Mouse (Mus musculus) thymus, postnatal 25 days (tissue): ENCODE results near the gene 1300017J02Rik.
A peak's percentile ranks its signal among the peaks of the same experiment; 100 is the strongest.
"Not testable (repeated sequence)": the region's sequence is repeated elsewhere in the genome, so short reads cannot be mapped to it uniquely, and the experiment has no call there.

Source experiments
- DNase-seq: peaks from one replicate; pipeline ENCODE4 v3.0.0; 2022

1300017J02Rik gene

GRCm38 (mm10) chr9:103304927-103305326, at the start of gene 1300017J02Rik, which contains the start of gene Topbp1:
Gene 1300017J02Rik, minus strand, starts transcription at chr9:103305082.
Gene Topbp1, plus strand, starts transcription at chr9:103305215.
- DNase-seq, result peak; percentile 92

GRCm38 (mm10) chr9:103353500-103354260, 48.8 kb upstream of the 1300017J02Rik start:
- DNase-seq, result not testable (repeated sequence)

GRCm38 (mm10) chr9:103348791-103349190, 43.9 kb upstream of the 1300017J02Rik start:
- DNase-seq, result no peak

GRCm38 (mm10) chr9:103347996-103348490, 43.2 kb upstream of the 1300017J02Rik start:
- DNase-seq, result no peak

GRCm38 (mm10) chr9:103347045-103347444, 42.2 kb upstream of the 1300017J02Rik start:
- no peak for DNase-seq

GRCm38 (mm10) chr9:103336912-103337311, 32.0 kb upstream of the 1300017J02Rik start:
- DNase-seq, result no peak

- no peak for DNase-seq
Observed at GRCm38 (mm10) chr9:103332663-103333062, 27.8 kb upstream of the 1300017J02Rik start.

- DNase-seq, result no peak
Observed at GRCm38 (mm10) chr9:103326449-103326848, 21.6 kb upstream of the 1300017J02Rik start.

- no peak for DNase-seq
Observed at GRCm38 (mm10) chr9:103324678-103325077, 19.8 kb upstream of the 1300017J02Rik start.

GRCm38 (mm10) chr9:103309832-103310231, 5.0 kb upstream of the 1300017J02Rik start:
- DNase-seq, result no peak

- no peak for DNase-seq
Observed at GRCm38 (mm10) chr9:103305332-103306041, 605 bp upstream of the 1300017J02Rik start.

GRCm38 (mm10) chr9:103302666-103303065, 2.2 kb downstream of the 1300017J02Rik start:
- DNase-seq, result peak; percentile 62

GRCm38 (mm10) chr9:103302239-103302638, 2.6 kb downstream of the 1300017J02Rik start:
- no peak for DNase-seq

GRCm38 (mm10) chr9:103301086-103301485, 3.8 kb downstream of the 1300017J02Rik start:
- DNase-seq, result no peak

- DNase-seq, result no peak
Observed at GRCm38 (mm10) chr9:103294507-103294906, 10.4 kb downstream of the 1300017J02Rik start.

- no peak for DNase-seq
Observed at GRCm38 (mm10) chr9:103288489-103289180, 16.2 kb downstream of the 1300017J02Rik start.

- no peak for DNase-seq
Observed at GRCm38 (mm10) chr9:103287840-103288488, 16.9 kb downstream of the 1300017J02Rik start.

GRCm38 (mm10) chr9:103286901-103287422, 17.9 kb downstream of the 1300017J02Rik start:
- DNase-seq, result no peak

GRCm38 (mm10) chr9:103286396-103286795, 18.5 kb downstream of the 1300017J02Rik start:
- DNase-seq, result no peak

GRCm38 (mm10) chr9:103276876-103277275, 28.0 kb downstream of the 1300017J02Rik start:
- DNase-seq, result no peak

GRCm38 (mm10) chr9:103275676-103276075, 29.2 kb downstream of the 1300017J02Rik start:
- no peak for DNase-seq

- DNase-seq, result no peak
Observed at GRCm38 (mm10) chr9:103274819-103275218, 30.1 kb downstream of the 1300017J02Rik start.
